In the genomic region with DNA sequence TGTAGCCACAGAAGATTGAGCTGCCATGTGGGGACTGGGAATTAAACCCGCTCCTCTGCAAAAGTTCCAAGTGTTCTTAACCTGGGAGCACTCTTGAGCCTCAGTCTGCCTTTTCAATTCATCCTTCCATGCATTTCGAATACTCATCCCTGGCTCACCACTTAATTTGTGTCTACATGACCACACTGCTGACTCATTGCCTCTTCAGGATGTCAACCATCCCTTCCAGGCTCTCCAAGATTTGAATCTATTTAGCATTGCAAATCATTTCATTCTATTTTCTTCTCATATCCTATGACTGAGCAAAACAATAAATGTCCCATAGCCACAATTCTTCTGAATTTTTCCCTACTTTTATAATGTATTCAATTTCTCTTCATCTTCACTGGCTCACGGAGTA, we compare ENCODE assay signal across 25 mouse cellular contexts.
"Had no signal": no experiment of that assay in that cellular context is flagged by ENCODE, and none has a peak within 500 bp of the region (broad histone marks: within the 10 kb centered on the region; RNA-seq: fewer than 3 reads in every experiment).

No protein-coding gene starts in this region.

- H3K4me3 ChIP-seq: heart, adult 2 months; heart, embryonic 13.5 days; heart, embryonic 15.5 days; hindbrain, embryonic 13.5 days; hindbrain, embryonic 15.5 days; kidney, embryonic 15.5 days; limb, embryonic 13.5 days; limb, embryonic 15.5 days; liver, embryonic 12.5 days had no signal

- H3K36me3 ChIP-seq: heart, embryonic 13.5 days; heart, embryonic 15.5 days; hindbrain, embryonic 13.5 days; hindbrain, embryonic 15.5 days; kidney, embryonic 15.5 days; limb, embryonic 13.5 days; limb, embryonic 15.5 days; liver, embryonic 12.5 days had no signal

- H3K27me3 ChIP-seq: heart, embryonic 13.5 days; heart, embryonic 15.5 days; hindbrain, embryonic 13.5 days; hindbrain, embryonic 15.5 days; kidney, embryonic 15.5 days; limb, embryonic 13.5 days; limb, embryonic 15.5 days; liver, embryonic 12.5 days had no signal

- DNase-seq: gastrocnemius, postnatal 14 days; gastrocnemius, postnatal 36 days; heart, adult 11 months; heart, adult 2 months; heart, postnatal 14 days; heart, postnatal 36 days; kidney, adult 11 months; kidney, adult 2 months; kidney, adult 9 months; kidney, postnatal 14 days; kidney, postnatal 36 days; layer of hippocampus, adult 9-11 months; layer of hippocampus, postnatal 36 days; left cerebral cortex, postnatal 4 days had no signal

- H3K27ac ChIP-seq: heart, adult 2 months; heart, embryonic 13.5 days; heart, embryonic 15.5 days; hindbrain, embryonic 13.5 days; hindbrain, embryonic 15.5 days; hindbrain, postnatal 0 days; kidney, embryonic 15.5 days; kidney, postnatal 0 days; limb, embryonic 13.5 days; limb, embryonic 15.5 days; liver, embryonic 12.5 days had no signal

- H3K4me1 ChIP-seq: heart, embryonic 13.5 days; heart, embryonic 15.5 days; hindbrain, embryonic 13.5 days; hindbrain, embryonic 15.5 days; kidney, embryonic 15.5 days; limb, embryonic 13.5 days; limb, embryonic 15.5 days; liver, embryonic 12.5 days had no signal

- ATAC-seq: hindbrain, postnatal 0 days; intestine, embryonic 16.5 days; liver, embryonic 12.5 days had no signal

- H3K9me3 ChIP-seq: heart, embryonic 13.5 days; heart, embryonic 15.5 days; hindbrain, embryonic 13.5 days; hindbrain, embryonic 15.5 days; kidney, embryonic 15.5 days; limb, embryonic 13.5 days; limb, embryonic 15.5 days; liver, embryonic 12.5 days had no signal
